Mouse (Mus musculus) brain, embryonic 14.5 days (tissue): ENCODE measurements around the gene Sept9.

Experiments used
- CTCF ChIP-seq: fragments of 200-500 bp; IDR thresholded peaks from 2 replicates; pipeline ENCODE4 v1.5.1; 2012; ENCODE audit warnings: inconsistent platforms, mild to moderate bottlenecking, moderate library complexity, borderline replicate concordance; ENCODE audit not compliant: insufficient read depth, insufficient read length; ENCODE audit errors: extremely low read depth
- POLR2A ChIP-seq: fragments of 200-500 bp; IDR thresholded peaks from 2 replicates; pipeline ENCODE4 v1.6.1; 2012; ENCODE audit warnings: mild to moderate bottlenecking, inconsistent platforms, borderline replicate concordance; ENCODE audit not compliant: poor library complexity, insufficient read depth, insufficient read length, severe bottlenecking; ENCODE audit errors: extremely low read depth

DNA sequence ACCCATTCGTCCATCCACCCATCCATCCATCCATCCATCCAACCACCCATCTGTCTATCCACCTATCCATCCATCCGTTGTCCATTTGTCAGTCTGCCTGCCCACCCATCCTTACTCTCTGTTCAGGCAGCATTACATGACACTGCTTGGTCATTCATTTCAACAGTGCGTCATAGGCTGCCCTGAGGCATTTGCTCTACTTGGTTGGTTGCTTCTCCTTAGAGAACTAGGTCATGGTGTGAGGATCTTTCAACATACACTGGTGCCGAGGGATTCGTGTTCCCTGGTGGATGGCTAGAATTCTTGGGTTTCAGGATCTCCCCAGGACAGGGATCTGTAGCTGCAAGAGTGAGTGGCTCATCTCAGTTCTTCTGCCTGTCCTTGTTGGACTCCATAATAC, 144.3 kb downstream of the Sept9 start:
- TF ChIP-seq CTCF (no peak), POLR2A (no peak)
